8 mouse cellular contexts compared by ENCODE assay signal in the genomic region with DNA sequence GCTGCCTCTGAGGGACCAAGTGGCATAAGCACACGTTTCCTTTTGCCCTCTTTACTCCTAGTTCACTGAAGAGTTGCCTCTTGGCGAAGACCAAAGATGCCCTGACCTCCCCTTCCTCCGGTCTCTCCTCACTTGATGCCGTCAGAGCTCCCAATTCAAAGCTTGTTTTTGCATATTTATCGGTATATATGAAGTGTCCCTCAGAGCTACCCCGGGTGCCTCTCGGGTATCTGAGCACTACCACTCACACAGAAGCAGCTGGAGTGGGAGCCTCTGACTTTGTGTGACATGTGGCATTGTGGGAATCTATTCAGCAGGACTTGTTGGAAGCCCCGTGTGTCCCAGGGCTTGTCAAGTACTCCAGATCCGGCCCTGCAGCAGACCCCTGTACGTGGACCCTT. TPM values are rescaled to one million over a fixed set of nuclear protein-coding genes. Genes with fewer than 3 reads are reported as not detected.
DNase-seq lines count a peak whose midpoint lies in the region; ATAC-seq and TF ChIP-seq lines count a peak whose summit lies in the region.

No protein-coding gene starts in this region.

- peak overlapping the region; percentile 86 for H3K4me2 ChIP-seq in midbrain, embryonic 13.5 days (replicated peaks)

- DNase-seq in embryo, embryonic 11 days = peak; percentile 25
- no peak for DNase-seq in embryo, embryonic 9.5 days (ENCODE audit: extremely low spot score)
- no peak for DNase-seq in thymus, adult 2 months
- DNase-seq in thymus, postnatal 4 days = no peak
- DNase-seq in induced T-regulatory cell, adult 2 months (ENCODE audit: low read depth) = peak; percentile 60

- peaks cover 3% of the 10 kb centered on the region for H3K36me3 ChIP-seq in thymus, adult 2 months (ENCODE audit: control insufficient read depth, insufficient read depth, low read length)
- H3K36me3 ChIP-seq in midbrain, embryonic 13.5 days = peaks cover 15% of the 10 kb centered on the region

- no peak for TF ChIP-seq CTCF in thymus, adult 2 months (IDR thresholded peaks at IDR 0.05; ENCODE audit: borderline replicate concordance, control insufficient read depth, extremely low read depth, insufficient read depth, low read length, poor library complexity)

- H3K27me3 ChIP-seq in thymus, adult 2 months (ENCODE audit: control insufficient read depth, insufficient read depth, low read length) = no peaks in the 10 kb centered on the region
- H3K27me3 ChIP-seq in midbrain, embryonic 13.5 days = no peaks in the 10 kb centered on the region

- H3K4me1 ChIP-seq in thymus, adult 2 months (replicated peaks; ENCODE audit: control insufficient read depth, insufficient read depth, low read length) = peaks cover 18% of the 10 kb centered on the region
- peaks cover 20% of the 10 kb centered on the region for H3K4me1 ChIP-seq in midbrain, embryonic 13.5 days (replicated peaks)

- 3% methylated on average over 10 of the region's 10 CpGs for WGBS in thymus, adult 2 months
- 10% methylated on average over 10 of the region's 10 CpGs for WGBS in midbrain, embryonic 13.5 days

- peak overlapping the region; percentile 99 for H3K9ac ChIP-seq in midbrain, embryonic 13.5 days (replicated peaks)

- H3K9me3 ChIP-seq in midbrain, embryonic 13.5 days = no peaks in the 10 kb centered on the region

- ATAC-seq in midbrain, embryonic 13.5 days = peak; percentile 10
- no peak for ATAC-seq in granulocyte monocyte progenitor cell, adult 5-6 weeks (replicated peaks; ENCODE audit: poor library complexity, severe bottlenecking)
- ATAC-seq in megakaryocyte-erythroid progenitor cell, adult 5-6 weeks (replicated peaks; ENCODE audit: low FRiP score, low TSS enrichment, poor library complexity, severe bottlenecking) = no peak

- peak overlapping the region; percentile 71 for H3K4me3 ChIP-seq in thymus, adult 2 months (ENCODE audit: control insufficient read depth, insufficient read depth, low read length)
- H3K4me3 ChIP-seq in midbrain, embryonic 13.5 days (replicated peaks) = peak overlapping the region; percentile 86

- H3K27ac ChIP-seq in thymus, adult 2 months (ENCODE audit: control insufficient read depth, insufficient read depth, low read length) = peak overlapping the region; percentile 15; the same call in 1 of the 2 replicates
- peak overlapping the region; percentile 94 for H3K27ac ChIP-seq in midbrain, embryonic 13.5 days

- no peak for TF ChIP-seq POLR2A in thymus, adult 2 months (IDR thresholded peaks at IDR 0.05; ENCODE audit: control insufficient read depth, extremely low read depth, insufficient read depth, low read length, poor library complexity)

RNA-seq across cellular contexts. Expression of gene Tbc1d9b, which starts 0.6 kb away (rescaled TPM):
- 58.7 and 70.3 TPM in 2 replicates for polyA plus RNA-seq in thymus, adult 2 months (2012; rRNA removed)
- polyA plus RNA-seq in midbrain, embryonic 13.5 days (2015; fragmentation: Nextera tagmentation; extraction: Ambion mirVana) = 36.8 and 39.9 TPM in 2 replicates
- 53.7 and 63.7 TPM in 2 replicates for total RNA-seq in granulocyte monocyte progenitor cell, adult 5-6 weeks (2014; fragmentation: Nextera tagmentation)
- 76.4 and 97.2 TPM in 2 replicates for total RNA-seq in granulocyte monocyte progenitor cell, adult 5-6 weeks (2017)
- total RNA-seq in megakaryocyte-erythroid progenitor cell, adult 5-6 weeks (2014; fragmentation: Nextera tagmentation) = 40.5 and 62.7 TPM in 2 replicates
- total RNA-seq in megakaryocyte-erythroid progenitor cell, adult 5-6 weeks (2017) = 39.8 and 56.7 TPM in 2 replicates

RNA-seq across cellular contexts. Expression of gene Mrnip, which starts 42.4 kb away (rescaled TPM):
- 8.7 and 8.9 TPM in 2 replicates for polyA plus RNA-seq in thymus, adult 2 months (2012; rRNA removed)
- 34.1 and 35.1 TPM in 2 replicates for polyA plus RNA-seq in midbrain, embryonic 13.5 days (2015; fragmentation: Nextera tagmentation; extraction: Ambion mirVana)
- 18.4 and 27.7 TPM in 2 replicates for total RNA-seq in granulocyte monocyte progenitor cell, adult 5-6 weeks (2014; fragmentation: Nextera tagmentation)
- 13.9 and 22.0 TPM in 2 replicates for total RNA-seq in granulocyte monocyte progenitor cell, adult 5-6 weeks (2017)
- 10.5 and 15.8 TPM in 2 replicates for total RNA-seq in megakaryocyte-erythroid progenitor cell, adult 5-6 weeks (2014; fragmentation: Nextera tagmentation)
- 9.9 and 17.8 TPM in 2 replicates for total RNA-seq in megakaryocyte-erythroid progenitor cell, adult 5-6 weeks (2017)

Comparison
In these comparisons a context has a peak if more than half of its experiments do, and no peak if none do; other contexts are left out.
1. DNase-seq: peak in embryo, embryonic 11 days (single experiment) and induced T-regulatory cell, adult 2 months (single experiment); none in embryo, embryonic 9.5 days (single experiment), thymus, adult 2 months (single experiment) and thymus, postnatal 4 days (single experiment).